In genomic region chr1:160308996-160309395, GRCm38 (mm10) we compare ENCODE assay signal across 8 mouse cellular contexts.
A peak's percentile ranks its signal among the peaks of the same experiment; 100 is the strongest.
DNase-seq lines count a peak whose midpoint lies in the region; ATAC-seq and TF ChIP-seq lines count a peak whose summit lies in the region.

No protein-coding gene starts in this region.

- H3K9me3 ChIP-seq in heart, embryonic 13.5 days: no peaks in the 10 kb centered on the region
- no peaks in the 10 kb centered on the region for H3K9me3 ChIP-seq in embryonic facial prominence, embryonic 15.5 days (replicated peaks)
- no peaks in the 10 kb centered on the region for H3K9me3 ChIP-seq in liver, embryonic 11.5 days (ENCODE audit: control insufficient read depth, low read length)
- H3K9me3 ChIP-seq in forebrain, embryonic 14.5 days (replicated peaks; ENCODE audit: control insufficient read depth, low read length): no peaks in the 10 kb centered on the region

- peak overlapping the region; percentile 35 for H3K4me2 ChIP-seq in heart, embryonic 13.5 days
- H3K4me2 ChIP-seq in embryonic facial prominence, embryonic 15.5 days (replicated peaks): 0 out of 2 replicates have a peak overlapping the region, but pooled peaks have one; percentile 19
- peak overlapping the region; percentile 46 for H3K4me2 ChIP-seq in liver, embryonic 11.5 days
- no peak overlapping the region for H3K4me2 ChIP-seq in forebrain, embryonic 14.5 days (ENCODE audit: low read length)

- no peaks in the 10 kb centered on the region for H3K27me3 ChIP-seq in heart, embryonic 13.5 days (replicated peaks)
- H3K27me3 ChIP-seq in embryonic facial prominence, embryonic 15.5 days: no peaks in the 10 kb centered on the region
- H3K27me3 ChIP-seq in liver, embryonic 11.5 days (replicated peaks; ENCODE audit: control insufficient read depth, insufficient read depth, low read length): no peaks in the 10 kb centered on the region
- no peaks in the 10 kb centered on the region for H3K27me3 ChIP-seq in cerebellum, adult 2 months (ENCODE audit: control insufficient read depth, insufficient read depth, low read length)
- H3K27me3 ChIP-seq in forebrain, embryonic 14.5 days (replicated peaks; ENCODE audit: control insufficient read depth, insufficient read depth, low read length): no peaks in the 10 kb centered on the region

- no peak for TF ChIP-seq CTCF in cerebellum, adult 2 months (IDR thresholded peaks at IDR 0.05; ENCODE audit: borderline replicate concordance, insufficient read depth, low read depth, low read length)

- peaks cover 31% of the 10 kb centered on the region for H3K4me1 ChIP-seq in heart, embryonic 13.5 days
- H3K4me1 ChIP-seq in embryonic facial prominence, embryonic 15.5 days: 0 out of 2 replicates have a peak, but pooled peaks cover 4% of the 10 kb centered on the region
- peaks cover 36% of the 10 kb centered on the region for H3K4me1 ChIP-seq in liver, embryonic 11.5 days (replicated peaks; ENCODE audit: control insufficient read depth, insufficient read depth, low read length)
- H3K4me1 ChIP-seq in cerebellum, adult 2 months (ENCODE audit: control insufficient read depth, insufficient read depth, low read length): peaks cover 1% of the 10 kb centered on the region; the same call in 1 of the 2 replicates
- H3K4me1 ChIP-seq in forebrain, embryonic 14.5 days (ENCODE audit: control insufficient read depth, insufficient read depth, low read length): 0 out of 2 replicates have a peak, but pooled peaks cover 3% of the 10 kb centered on the region

- DNase-seq in heart, postnatal 4 days: no peak
- DNase-seq in liver, embryonic 11.5 days (ENCODE audit: low spot score): no peak
- peak; percentile 55 to 64 for DNase-seq in spleen, adult 18-20 months
- DNase-seq in cerebellum, adult 2 months: no peak
- DNase-seq in gastrocnemius, postnatal 10 days: no peak
- no peak for DNase-seq in forebrain, embryonic 14.5 days (ENCODE audit: low spot score)

- WGBS in heart, embryonic 13.5 days: 32% methylated on average over 7 of the region's 7 CpGs
- WGBS in embryonic facial prominence, embryonic 15.5 days: 17% methylated on average over 7 of the region's 7 CpGs
- 30% methylated on average over 7 of the region's 7 CpGs for WGBS in liver, embryonic 11.5 days
- 44% methylated on average over 7 of the region's 7 CpGs for WGBS in cerebellum, adult 2 months
- WGBS in forebrain, embryonic 14.5 days: 9% methylated on average over 7 of the region's 7 CpGs

- H3K36me3 ChIP-seq in heart, embryonic 13.5 days: no peaks in the 10 kb centered on the region
- H3K36me3 ChIP-seq in embryonic facial prominence, embryonic 15.5 days: no peaks in the 10 kb centered on the region
- no peaks in the 10 kb centered on the region for H3K36me3 ChIP-seq in liver, embryonic 11.5 days (ENCODE audit: control insufficient read depth, insufficient read depth, low read length)
- H3K36me3 ChIP-seq in forebrain, embryonic 14.5 days (ENCODE audit: control insufficient read depth, insufficient read depth, low read length): no peaks in the 10 kb centered on the region

- ATAC-seq in heart, embryonic 13.5 days (ENCODE audit: extremely low read depth, insufficient number of reproducible peaks, low FRiP score, low TSS enrichment): no peak
- peak; percentile 75 for ATAC-seq in embryonic facial prominence, embryonic 15.5 days (ENCODE audit: insufficient number of reproducible peaks, low FRiP score, low TSS enrichment, low read depth)
- ATAC-seq in liver, embryonic 11.5 days (replicated peaks; ENCODE audit: low FRiP score): no peak
- ATAC-seq in forebrain, embryonic 14.5 days: no peak

- TF ChIP-seq POLR2A in cerebellum, adult 2 months (IDR thresholded peaks at IDR 0.05; ENCODE audit: borderline replicate concordance, insufficient read depth, low read length): no peak

- H3K9ac ChIP-seq in heart, embryonic 13.5 days: 0 out of 2 replicates have a peak overlapping the region, but pooled peaks have one; percentile 10
- no peak overlapping the region for H3K9ac ChIP-seq in embryonic facial prominence, embryonic 15.5 days
- no peak overlapping the region for H3K9ac ChIP-seq in liver, embryonic 11.5 days (ENCODE audit: low read depth, low read length)
- H3K9ac ChIP-seq in forebrain, embryonic 14.5 days (ENCODE audit: low read length): no peak overlapping the region

- no peak overlapping the region for H3K4me3 ChIP-seq in heart, embryonic 13.5 days
- H3K4me3 ChIP-seq in embryonic facial prominence, embryonic 15.5 days (replicated peaks): no peak overlapping the region
- no peak overlapping the region for H3K4me3 ChIP-seq in liver, embryonic 11.5 days (ENCODE audit: low read depth, low read length)
- no peak overlapping the region for H3K4me3 ChIP-seq in cerebellum, adult 2 months (replicated peaks; ENCODE audit: insufficient read depth, low read depth, low read length)
- no peak overlapping the region for H3K4me3 ChIP-seq in forebrain, embryonic 14.5 days (ENCODE audit: low read depth, low read length)

- H3K27ac ChIP-seq in heart, embryonic 13.5 days (replicated peaks): no peak overlapping the region
- 0 out of 2 replicates have a peak overlapping the region, but pooled peaks have one; percentile 39 for H3K27ac ChIP-seq in embryonic facial prominence, embryonic 15.5 days (replicated peaks)
- H3K27ac ChIP-seq in liver, embryonic 11.5 days (ENCODE audit: low read depth, low read length): no peak overlapping the region
- no peak overlapping the region for H3K27ac ChIP-seq in cerebellum, adult 2 months (ENCODE audit: insufficient read depth, low read length)
- no peak overlapping the region for H3K27ac ChIP-seq in forebrain, embryonic 14.5 days (ENCODE audit: low read depth, low read length)

Comparison
In these comparisons a context has a peak if more than half of its experiments do, and no peak if none do; other contexts are left out.
1. DNase-seq: peak in spleen, adult 18-20 months (2 of 2); none in heart, postnatal 4 days (single experiment), liver, embryonic 11.5 days (single experiment), cerebellum, adult 2 months (0 of 2), gastrocnemius, postnatal 10 days (single experiment) and forebrain, embryonic 14.5 days (single experiment).